Mouse (Mus musculus) kidney, adult 2 months (tissue): ENCODE measurements around the gene Ubqln4.

Experiments
- CTCF ChIP-seq: fragments of 200-500 bp; conservative IDR thresholded peaks from 2 replicates; pipeline ENCODE4 v1.5.1; 2011; ENCODE audit warnings: low read depth, mild to moderate bottlenecking, control low read depth, low read length, moderate library complexity, mixed read lengths; ENCODE audit not compliant: insufficient read depth, insufficient read length
- POLR2A ChIP-seq: fragments of 200-500 bp; IDR thresholded peaks from one replicate; pipeline ENCODE4 v1.6.1; 2011; ENCODE audit warnings: low read depth, low read length, control low read depth

DNA sequence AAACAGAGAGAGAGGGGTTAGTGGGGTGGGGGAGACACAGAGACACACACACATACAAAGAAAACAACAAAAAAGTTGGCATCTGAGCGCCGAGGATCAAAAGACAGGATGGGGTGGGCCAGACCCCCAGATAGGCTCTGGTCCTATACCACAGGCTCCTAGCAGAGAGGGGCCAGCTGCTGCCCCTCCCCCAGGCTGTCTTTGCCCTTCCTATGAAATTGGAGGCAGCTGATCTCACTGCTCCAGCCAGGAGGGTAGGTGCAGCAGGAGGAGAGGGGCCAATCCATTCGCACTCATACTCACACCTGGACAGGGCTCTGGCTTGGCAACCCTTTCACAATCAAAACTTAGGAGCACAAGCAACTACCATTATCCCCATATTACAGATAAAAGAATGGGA is 44.3 kb upstream of the Ubqln4 start:
- TF ChIP-seq CTCF (no peak), POLR2A (no peak)
